ENCODE assay signal across 9 mouse cellular contexts in genomic region chr5:140282376-140282775, GRCm38 (mm10). TPM values are rescaled to one million over a fixed set of nuclear protein-coding genes. Genes with fewer than 3 reads are reported as not detected.
A peak's percentile ranks its signal among the peaks of the same experiment; 100 is the strongest.
DNase-seq lines count a peak whose midpoint lies in the region; ATAC-seq and TF ChIP-seq lines count a peak whose summit lies in the region.
"Had no signal": no experiment of that assay in that cellular context is flagged by ENCODE, and none has a peak within 500 bp of the region (broad histone marks: within the 10 kb centered on the region; RNA-seq: fewer than 3 reads in every experiment).

No protein-coding gene starts in this region.

- 0 out of 2 replicates have a peak, but pooled peaks have one; percentile 34 for ATAC-seq in intestine, embryonic 15.5 days
- no peak for ATAC-seq in intestine, postnatal 0 days
- ATAC-seq in lung, embryonic 16.5 days (ENCODE audit: low read depth), result peak; percentile 34
- ATAC-seq in activated CD4-positive, CD25-positive, alpha-beta regulatory T cell, adult 4 months, result no peak

- no peaks in the 10 kb centered on the region for H3K9me3 ChIP-seq in intestine, embryonic 15.5 days
- H3K9me3 ChIP-seq in intestine, postnatal 0 days (ENCODE audit: control insufficient read depth), result no peaks in the 10 kb centered on the region
- no peaks in the 10 kb centered on the region for H3K9me3 ChIP-seq in lung, embryonic 16.5 days (ENCODE audit: control insufficient read depth, low read length)
- H3K9me3 ChIP-seq: neural tube, embryonic 12.5 days had no signal

- no peak overlapping the region for H3K9ac ChIP-seq in intestine, embryonic 15.5 days
- no peak overlapping the region for H3K9ac ChIP-seq in intestine, postnatal 0 days (ENCODE audit: low read depth, low read length)
- no peak overlapping the region for H3K9ac ChIP-seq in lung, embryonic 16.5 days (ENCODE audit: low read length)
- H3K9ac ChIP-seq: neural tube, embryonic 12.5 days had no signal

- 0 out of 2 replicates have a peak, but pooled peaks cover 4% of the 10 kb centered on the region for H3K36me3 ChIP-seq in intestine, embryonic 15.5 days
- H3K36me3 ChIP-seq in intestine, postnatal 0 days (ENCODE audit: control insufficient read depth, insufficient read depth), result peaks cover 21% of the 10 kb centered on the region
- peaks cover 4% of the 10 kb centered on the region; the same call in 1 of the 2 replicates for H3K36me3 ChIP-seq in lung, embryonic 16.5 days (ENCODE audit: control insufficient read depth, insufficient read depth, low read length)

- no peak overlapping the region for H3K4me3 ChIP-seq in intestine, embryonic 15.5 days (replicated peaks)
- no peak overlapping the region for H3K4me3 ChIP-seq in intestine, postnatal 0 days (ENCODE audit: low read depth, low read length)
- no peak overlapping the region for H3K4me3 ChIP-seq in lung, embryonic 16.5 days (ENCODE audit: low read length)
- H3K4me3 ChIP-seq: neural tube, embryonic 12.5 days had no signal

- H3K27ac ChIP-seq in intestine, embryonic 15.5 days, result no peak overlapping the region
- no peak overlapping the region for H3K27ac ChIP-seq in intestine, postnatal 0 days (ENCODE audit: low read depth, low read length)
- H3K27ac ChIP-seq in lung, embryonic 16.5 days (ENCODE audit: low read length), result no peak overlapping the region
- H3K27ac ChIP-seq: neural tube, embryonic 12.5 days had no signal

- DNase-seq in ZHBTc4 (ENCODE audit: low read depth, low spot score), result peak; percentile 92
- DNase-seq in cerebellum, postnatal 25 days, result peak; percentile 48 to 64
- DNase-seq in retina, postnatal 1 day, result no peak
- DNase-seq in heart, postnatal 25 days (ENCODE audit: low spot score), result no peak

- TF ChIP-seq CTCF in intestine, postnatal 0 days (IDR thresholded peaks at IDR 0.05; ENCODE audit: low read depth), result no peak

- H3K27me3 ChIP-seq in intestine, embryonic 15.5 days (replicated peaks), result no peaks in the 10 kb centered on the region
- no peaks in the 10 kb centered on the region for H3K27me3 ChIP-seq in intestine, postnatal 0 days (replicated peaks; ENCODE audit: control insufficient read depth, insufficient read depth, low read length)
- no peaks in the 10 kb centered on the region for H3K27me3 ChIP-seq in lung, embryonic 16.5 days (ENCODE audit: control insufficient read depth, insufficient read depth, low read depth, low read length)
- H3K27me3 ChIP-seq: neural tube, embryonic 12.5 days had no signal

- intact Hi-C loops in heart, postnatal 25 days (cut with DNase I), result no loop called here

- 71% methylated on average over 8 of the region's 8 CpGs for WGBS in intestine, embryonic 15.5 days
- WGBS in intestine, postnatal 0 days, result 73% methylated on average over 8 of the region's 8 CpGs
- 74% methylated on average over 8 of the region's 8 CpGs for WGBS in lung, embryonic 16.5 days

- no peaks in the 10 kb centered on the region for H3K4me1 ChIP-seq in intestine, embryonic 15.5 days (replicated peaks)
- 0 out of 2 replicates have a peak, but pooled peaks cover 5% of the 10 kb centered on the region for H3K4me1 ChIP-seq in intestine, postnatal 0 days (replicated peaks; ENCODE audit: control insufficient read depth, insufficient read depth, low read length)
- no peaks in the 10 kb centered on the region for H3K4me1 ChIP-seq in lung, embryonic 16.5 days (replicated peaks; ENCODE audit: control insufficient read depth, insufficient read depth, low read length)

- H3K4me2 ChIP-seq in intestine, embryonic 15.5 days (replicated peaks), result no peak overlapping the region
- no peak overlapping the region for H3K4me2 ChIP-seq in intestine, postnatal 0 days (replicated peaks; ENCODE audit: low read depth)
- H3K4me2 ChIP-seq in lung, embryonic 16.5 days (ENCODE audit: low read depth, low read length), result no peak overlapping the region
- H3K4me2 ChIP-seq: neural tube, embryonic 12.5 days had no signal

RNA-seq across cellular contexts. Expression of gene Mad1l1, which starts 39.0 kb away (rescaled TPM):
- polyA plus RNA-seq in intestine, embryonic 15.5 days (2015; fragmentation: Nextera tagmentation; extraction: Ambion mirVana), result 34.7 and 38.0 TPM in 2 replicates
- polyA plus RNA-seq in intestine, postnatal 0 days (2015; fragmentation: Nextera tagmentation; extraction: Ambion mirVana), result 10.3 and 11.1 TPM in 2 replicates
- 50.4 and 54.1 TPM in 2 replicates for polyA plus RNA-seq in lung, embryonic 16.5 days (2015; fragmentation: Nextera tagmentation; extraction: Ambion mirVana)
- 10 to 100 TPM; 19.3 to 23.1 TPM for polyA plus RNA-seq in activated CD4-positive, CD25-positive, alpha-beta regulatory T cell, adult 4 months (2017; shearing (Covaris generic))
- total RNA-seq in heart, postnatal 25 days (2021), result 10 to 100 TPM; 10.0 to 11.0 TPM

RNA-seq across cellular contexts. Expression of gene Nudt1, which starts 39.1 kb away (rescaled TPM):
- 48.5 and 52.5 TPM in 2 replicates for polyA plus RNA-seq in intestine, embryonic 15.5 days (2015; fragmentation: Nextera tagmentation; extraction: Ambion mirVana)
- 28.9 and 34.7 TPM in 2 replicates for polyA plus RNA-seq in intestine, postnatal 0 days (2015; fragmentation: Nextera tagmentation; extraction: Ambion mirVana)
- polyA plus RNA-seq in lung, embryonic 16.5 days (2015; fragmentation: Nextera tagmentation; extraction: Ambion mirVana), result 49.7 and 53.6 TPM in 2 replicates
- polyA plus RNA-seq in activated CD4-positive, CD25-positive, alpha-beta regulatory T cell, adult 4 months (2017; shearing (Covaris generic)), result 10 to 100 TPM; 17.6 to 24.4 TPM
- total RNA-seq in heart, postnatal 25 days (2021), result 10 to 100 TPM in 1 of 2 experiments, 1 to 10 TPM in 1; 9.5 to 11.2 TPM

RNA-seq across cellular contexts. Expression of gene Mrm2, which starts 49.3 kb away (rescaled TPM):
- 19.0 and 19.7 TPM in 2 replicates for polyA plus RNA-seq in intestine, embryonic 15.5 days (2015; fragmentation: Nextera tagmentation; extraction: Ambion mirVana)
- polyA plus RNA-seq in intestine, postnatal 0 days (2015; fragmentation: Nextera tagmentation; extraction: Ambion mirVana), result 11.2 and 13.7 TPM in 2 replicates
- polyA plus RNA-seq in lung, embryonic 16.5 days (2015; fragmentation: Nextera tagmentation; extraction: Ambion mirVana), result 18.1 and 21.1 TPM in 2 replicates
- 10 to 100 TPM in 1 of 2 experiments, 1 to 10 TPM in 1; 8.3 to 10.7 TPM for polyA plus RNA-seq in activated CD4-positive, CD25-positive, alpha-beta regulatory T cell, adult 4 months (2017; shearing (Covaris generic))
- total RNA-seq in heart, postnatal 25 days (2021), result 10 to 100 TPM; 11.0 to 12.8 TPM

Comparison
In these comparisons a context has a peak if more than half of its experiments do, and no peak if none do; other contexts are left out.
1. ATAC-seq: peak in intestine, embryonic 15.5 days (single experiment) and lung, embryonic 16.5 days (single experiment); none in intestine, postnatal 0 days (single experiment) and activated CD4-positive, CD25-positive, alpha-beta regulatory T cell, adult 4 months (single experiment).
2. DNase-seq: peak in ZHBTc4 (single experiment) and cerebellum, postnatal 25 days (2 of 2); none in retina, postnatal 1 day (single experiment) and heart, postnatal 25 days (single experiment).